Mouse (Mus musculus): ENCODE data around the gene Chst15.

GRCm38 (mm10) chr7:132242617-132243141 lies 74.3 kb downstream of the Chst15 start:
- TF ChIP-seq CTCF (IDR thresholded peaks at IDR 0.05) (no peak), EP300 (IDR thresholded peaks at IDR 0.05) (no peak)
